Mouse (Mus musculus) intestine, embryonic 16.5 days (tissue): ENCODE measurements around the gene Olfr818. TPM values are rescaled to one million over a fixed set of nuclear protein-coding genes. Genes with fewer than 3 reads are reported as not detected.

Source experiments
- polyA plus RNA-seq: library from polyadenylated mRNA; unstranded; fragments of >200 nt; fragmentation: Nextera tagmentation; extraction: Ambion mirVana; gene quantifications from 2 replicates; pipeline ENCODE4 v1.2.1, GENCODE M21; 2015

The Olfr818 gene
- polyA plus RNA-seq, 1 experiment from 2014 or later: not detected

Other genes with a start within 250 kb of the Olfr818 start
- gene Olfr804, start 245.9 kb downstream of the Olfr818 start, polyA plus RNA-seq: not detected in 2 replicates
- gene Olfr805, start 219.7 kb downstream of the Olfr818 start, polyA plus RNA-seq: not detected in 2 replicates
- gene Olfr806, start 207.2 kb downstream of the Olfr818 start, polyA plus RNA-seq: not detected in 2 replicates
- gene Olfr807, start 191.3 kb downstream of the Olfr818 start, polyA plus RNA-seq: not detected in 2 replicates
- not detected in 2 replicates for gene Olfr808, start 183.6 kb downstream of the Olfr818 start, polyA plus RNA-seq
- gene Olfr809, start 174.5 kb downstream of the Olfr818 start, polyA plus RNA-seq: not detected in 2 replicates
- gene Olfr810, start 154.2 kb downstream of the Olfr818 start, polyA plus RNA-seq: not detected in 2 replicates
- not detected in 2 replicates for gene Olfr811, start 144.7 kb downstream of the Olfr818 start, polyA plus RNA-seq
- gene Olfr812, start 103.0 kb downstream of the Olfr818 start, polyA plus RNA-seq: not detected in 2 replicates
- gene Olfr813, start 93.7 kb downstream of the Olfr818 start, polyA plus RNA-seq: not detected in 2 replicates
- gene Olfr814, start 69.2 kb downstream of the Olfr818 start, polyA plus RNA-seq: not detected in 2 replicates
- not detected in 2 replicates for gene Olfr815, start 43.2 kb downstream of the Olfr818 start, polyA plus RNA-seq
- gene Olfr816, start 33.5 kb downstream of the Olfr818 start, polyA plus RNA-seq: not detected in 2 replicates
- not detected in 2 replicates for gene Olfr819, start 18.2 kb upstream of the Olfr818 start, polyA plus RNA-seq
- gene Olfr247, start 27.0 kb upstream of the Olfr818 start, polyA plus RNA-seq: not detected in 2 replicates
- not detected in 2 replicates for gene Gm10310, start 36.0 kb upstream of the Olfr818 start, polyA plus RNA-seq
- gene Olfr820, start 63.5 kb upstream of the Olfr818 start, polyA plus RNA-seq: not detected in 2 replicates
- gene Olfr821, start 81.2 kb upstream of the Olfr818 start, polyA plus RNA-seq: not detected in 2 replicates
- not detected in 2 replicates for gene Olfr822, start 122.1 kb upstream of the Olfr818 start, polyA plus RNA-seq
- gene Olfr823, start 166.3 kb upstream of the Olfr818 start, polyA plus RNA-seq: not detected in 2 replicates
- gene Olfr824, start 180.9 kb upstream of the Olfr818 start, polyA plus RNA-seq: not detected in 2 replicates
- not detected in 2 replicates for gene Olfr825, start 217.7 kb upstream of the Olfr818 start, polyA plus RNA-seq
- gene Olfr826, start 235.1 kb upstream of the Olfr818 start, polyA plus RNA-seq: not detected in 2 replicates